Mouse (Mus musculus): ENCODE measurements around the gene Rps21.

Gene Rps21

DNA sequence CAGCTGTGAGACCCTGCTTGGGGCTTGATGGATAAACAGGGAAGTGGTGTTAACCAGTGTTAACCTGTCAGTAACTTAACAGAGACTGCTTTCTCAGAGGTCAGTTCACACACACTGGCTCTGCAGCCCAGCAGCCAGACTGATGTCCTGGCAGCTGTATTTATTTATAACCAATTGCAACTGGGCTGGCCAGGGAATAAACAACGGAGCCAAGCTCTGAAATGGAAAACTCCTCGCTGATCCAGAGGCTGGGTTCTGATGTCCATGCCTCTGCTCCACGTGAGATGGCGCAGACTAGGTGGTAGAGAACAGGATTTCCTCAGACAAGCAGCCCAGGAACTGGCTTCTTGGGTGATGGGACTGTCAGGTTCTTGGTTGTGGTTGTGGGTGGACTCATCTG lies 34.8 kb downstream of the Rps21 start:
- no peak for DNase-seq

DNA sequence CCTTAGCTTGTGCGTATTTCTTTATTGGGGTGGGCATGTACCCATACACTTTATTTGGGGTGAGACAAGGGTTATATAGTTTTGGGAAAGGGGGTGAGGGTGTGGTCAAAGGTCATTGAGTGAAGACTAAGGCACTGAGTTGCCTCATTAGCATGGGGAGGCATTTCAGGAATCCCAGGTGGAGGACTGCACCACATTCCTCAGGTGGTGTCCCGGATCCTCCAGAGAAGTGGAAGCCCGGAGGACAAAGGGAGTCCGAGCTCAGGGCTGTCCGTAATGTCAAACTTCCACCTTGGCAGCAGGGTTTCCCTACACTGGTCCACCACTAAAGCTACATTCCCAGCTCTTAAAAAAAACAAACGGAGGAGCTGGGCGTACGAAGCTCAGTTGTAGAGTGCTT lies 35.7 kb downstream of the Rps21 start:
- no peak for DNase-seq

DNA sequence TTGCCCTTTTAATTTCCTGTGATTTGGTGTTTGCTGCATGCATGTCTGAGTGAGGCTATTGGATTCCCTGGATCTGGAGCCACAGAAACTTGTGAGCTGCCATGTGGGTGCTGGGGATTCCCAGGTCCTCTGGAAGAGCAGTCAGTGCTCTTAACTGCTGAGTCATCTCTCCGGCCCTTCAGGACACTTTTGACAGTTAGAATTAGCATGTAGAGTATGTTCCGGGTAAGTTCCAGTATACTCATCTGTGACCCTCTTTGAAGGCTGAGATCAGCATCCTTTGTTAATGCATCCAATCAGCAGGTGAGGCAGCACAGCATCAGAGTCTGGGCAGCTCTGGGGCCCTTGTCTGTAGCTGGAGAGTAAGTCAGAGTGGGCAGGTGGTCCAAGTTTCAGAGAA lies 43.1 kb downstream of the Rps21 start:
- no peak for DNase-seq

DNA sequence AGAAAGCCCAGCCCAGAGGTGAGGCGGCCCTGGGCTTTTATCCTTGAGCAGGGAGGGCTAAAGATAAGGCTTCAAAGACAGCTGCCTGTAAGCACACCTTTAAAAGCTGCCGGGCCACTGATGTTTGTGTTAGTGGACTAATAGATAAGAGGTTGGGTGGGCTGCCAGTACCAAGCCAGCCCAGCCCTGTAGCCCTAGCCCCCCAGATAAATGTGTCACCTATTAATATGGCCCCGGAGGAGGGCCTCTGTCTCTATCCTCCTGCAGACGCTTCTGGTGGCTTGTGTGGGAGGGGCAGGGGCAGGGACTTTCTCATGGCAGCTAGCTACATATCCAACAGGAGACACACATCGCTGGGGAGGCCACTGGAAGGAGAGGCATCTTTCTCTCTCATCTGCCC lies 43.6 kb downstream of the Rps21 start:
- no peak for DNase-seq

GRCm38 (mm10) chr2:180302201-180302600 lies 45.0 kb downstream of the Rps21 start:
- DNase-seq = no peak

DNA sequence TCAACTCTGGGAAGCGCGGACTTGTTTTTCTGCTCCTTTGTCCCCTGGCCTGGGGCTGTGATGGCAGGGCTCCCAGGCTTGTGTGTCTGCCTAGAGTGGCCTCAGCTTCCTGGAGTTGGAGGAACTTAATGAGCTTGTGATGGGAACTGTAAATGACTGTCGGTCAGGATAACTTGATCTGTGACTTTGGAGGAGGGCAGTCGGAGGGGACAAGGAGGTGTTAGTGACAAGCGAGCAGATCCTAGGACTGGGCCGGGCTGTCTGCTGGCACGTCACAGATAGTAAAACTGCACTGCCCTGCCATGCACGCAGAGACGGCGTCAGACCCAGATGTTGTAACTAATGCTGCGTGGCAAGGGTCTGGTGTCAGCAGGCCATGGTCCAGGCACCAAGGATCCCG lies 46.3 kb downstream of the Rps21 start:
- DNase-seq = no peak

- DNase-seq = no peak
Measured at GRCm38 (mm10) chr2:180304554-180304953, 47.4 kb downstream of the Rps21 start.

DNA sequence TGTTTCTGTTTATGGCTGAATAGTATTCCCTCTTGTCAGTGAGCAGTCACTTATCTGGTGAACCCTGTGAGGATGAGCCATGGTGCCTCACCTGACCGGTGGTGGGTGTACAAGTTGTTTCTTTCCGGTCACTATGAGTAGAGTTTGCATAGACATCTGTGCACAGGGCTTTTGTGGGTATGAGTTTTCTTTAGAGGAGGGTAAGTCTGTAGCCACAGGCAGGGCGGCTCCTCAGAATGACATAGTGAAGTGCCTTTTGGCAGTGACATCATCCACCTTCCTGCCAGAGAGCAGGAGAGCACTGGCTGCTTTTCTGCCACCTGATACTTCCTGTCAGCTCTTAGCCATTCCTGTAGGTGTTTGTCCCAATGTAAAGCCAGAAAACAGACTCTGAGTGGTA lies 48.3 kb downstream of the Rps21 start:
- DNase-seq = no peak

GRCm38 (mm10) chr2:180306009-180306408 lies 48.8 kb downstream of the Rps21 start:
- no peak for DNase-seq

DNA sequence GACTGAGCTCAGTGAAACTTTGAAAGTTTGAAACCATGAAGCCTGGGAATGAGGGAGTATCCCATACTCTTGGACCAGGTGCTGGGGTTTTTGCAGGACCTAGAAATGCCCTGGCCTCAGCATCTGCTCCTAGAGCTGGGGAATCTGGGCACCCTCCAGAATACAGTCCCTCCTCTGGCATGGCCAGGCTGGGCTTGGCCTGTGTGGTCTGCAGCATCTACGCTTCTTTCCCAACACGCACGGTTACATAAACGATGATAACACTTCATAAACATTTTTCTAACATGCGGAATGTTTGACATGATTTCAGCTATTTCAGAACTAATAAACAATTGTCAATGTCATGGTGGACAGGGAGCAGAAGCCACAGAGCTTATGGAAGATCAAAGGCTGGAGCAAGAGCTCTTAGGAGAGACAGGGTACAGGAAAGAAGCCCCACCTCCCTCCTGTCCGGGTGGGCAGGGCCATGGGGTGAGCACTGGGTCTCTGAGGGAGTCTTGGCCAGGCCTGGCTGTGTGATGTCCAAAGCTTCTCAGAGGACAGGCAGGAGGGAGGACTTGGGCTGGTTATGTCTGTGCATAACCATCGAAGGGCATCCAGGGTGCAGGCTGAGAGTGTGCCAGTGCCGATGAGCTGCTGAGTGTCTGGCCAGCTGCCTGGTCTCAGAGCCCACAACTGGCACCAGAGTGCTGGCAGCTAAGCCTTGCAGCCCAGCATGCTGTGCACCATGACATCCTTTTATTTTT lies 49.4 kb downstream of the Rps21 start:
- DNase-seq = no peak

- DNase-seq = no peak
Measured at GRCm38 (mm10) chr2:180307680-180308079, 50.5 kb downstream of the Rps21 start.
